Mouse (Mus musculus) MEL (cell line): ENCODE results near the gene Cacna2d4.

Experiments
- BHLHE40 ChIP-seq: IDR thresholded peaks from 2 replicates; pipeline ENCODE4 v1.6.1; 2012; ENCODE audit warnings: low read depth, mild to moderate bottlenecking, inconsistent platforms, low read length, improper control_type of control experiment, borderline replicate concordance
- CHD2 ChIP-seq: IDR thresholded peaks from 2 replicates; pipeline ENCODE4 v1.6.1; 2011; ENCODE audit warnings: low read length, improper control_type of control experiment
- CTCF ChIP-seq, 3 experiments: IDR thresholded peaks in 2 of 3; conservative IDR thresholded peaks in 1 of 3; 2 replicates each; pipeline ENCODE4 v1.5.1; 2011 to 2012; ENCODE audit warnings: low read length in 3 of 3, low read depth in 2 of 3, mild to moderate bottlenecking in 2 of 3, improper control_type of control experiment in 1 of 3, inconsistent platforms in 1 of 3, mixed read lengths in 1 of 3, moderate library complexity in 1 of 3; ENCODE audit not compliant: control insufficient read depth in 1 of 3, insufficient read depth in 1 of 3, poor library complexity in 1 of 3, severe bottlenecking in 1 of 3
- EP300 ChIP-seq, 2 experiments: IDR thresholded peaks; 2 replicates each; pipeline ENCODE4 v1.6.1; 2011; ENCODE audit warnings: improper control_type of control experiment in 2 of 2, low read length in 2 of 2, low read depth in 1 of 2, mild to moderate bottlenecking in 1 of 2
- GABPA ChIP-seq: IDR thresholded peaks from 2 replicates; pipeline ENCODE4 v1.6.1; 2012; ENCODE audit warnings: low read depth, mild to moderate bottlenecking, inconsistent platforms, low read length, improper control_type of control experiment, moderate library complexity
- JUND ChIP-seq: IDR thresholded peaks from 2 replicates; pipeline ENCODE4 v1.6.1; 2011; ENCODE audit warnings: low read depth, mild to moderate bottlenecking, improper control_type of control experiment, low read length
- MXI1 ChIP-seq: IDR thresholded peaks from 2 replicates; pipeline ENCODE4 v1.6.1; 2011; ENCODE audit warnings: mild to moderate bottlenecking, low read depth, low read length, improper control_type of control experiment
- POLR2A ChIP-seq, 2 experiments: IDR thresholded peaks; 2 replicates each; pipeline ENCODE4 v1.6.1; 2011 to 2012; ENCODE audit warnings: low read length in 2 of 2, mild to moderate bottlenecking in 2 of 2, control low read depth in 1 of 2, improper control_type of control experiment in 1 of 2, low read depth in 1 of 2, moderate library complexity in 1 of 2; ENCODE audit not compliant: control insufficient read depth in 1 of 2, insufficient read depth in 1 of 2, poor library complexity in 1 of 2
- POLR2AphosphoS5 ChIP-seq: IDR thresholded peaks from 2 replicates; pipeline ENCODE4 v1.6.1; 2012; ENCODE audit warnings: low read depth, borderline replicate concordance, mild to moderate bottlenecking, inconsistent platforms, low read length, moderate library complexity, mixed read lengths
- RAD21 ChIP-seq: IDR thresholded peaks from 2 replicates; pipeline ENCODE4 v1.6.1; 2011; ENCODE audit warnings: mild to moderate bottlenecking, low read depth, low read length, improper control_type of control experiment
- SIN3A ChIP-seq: IDR thresholded peaks from 2 replicates; pipeline ENCODE4 v1.6.1; 2012; ENCODE audit warnings: low read length, improper control_type of control experiment, inconsistent platforms
- TAL1 ChIP-seq: IDR thresholded peaks from 2 replicates; pipeline ENCODE4 v1.6.1; 2012; ENCODE audit warnings: mild to moderate bottlenecking, inconsistent platforms, low read length, moderate library complexity, mixed read lengths
- ZMIZ1 ChIP-seq: IDR thresholded peaks from 2 replicates; pipeline ENCODE4 v1.6.1; 2012; ENCODE audit warnings: low read depth, mild to moderate bottlenecking, inconsistent platforms, low read length, improper control_type of control experiment, moderate library complexity

- TF ChIP-seq EP300 (IDR thresholded peaks at IDR 0.05; ENCODE audit: low read depth in 1 of 2, low read length in 2 of 2): no peak
- TF ChIP-seq RAD21: no peak
- no peak for TF ChIP-seq POLR2A (IDR thresholded peaks at IDR 0.05; ENCODE audit: control insufficient read depth in 1 of 2, insufficient read depth in 1 of 2, low read depth in 1 of 2, low read length in 2 of 2, poor library complexity in 1 of 2)
- no peak for TF ChIP-seq CHD2
- TF ChIP-seq GABPA: no peak
- no peak for TF ChIP-seq CTCF (IDR thresholded peaks at IDR 0.05 in 2 of 3, conservative IDR thresholded peaks at IDR 0.05 in 1 of 3; ENCODE audit: control insufficient read depth in 1 of 3, insufficient read depth in 1 of 3, low read depth in 2 of 3, low read length in 3 of 3, poor library complexity in 1 of 3, severe bottlenecking in 1 of 3)
- peak; percentile 20; the same call in 1 of the 2 replicates for TF ChIP-seq SIN3A
- TF ChIP-seq BHLHE40: no peak
- no peak for TF ChIP-seq ZMIZ1
- TF ChIP-seq JUND: no peak
- no peak for TF ChIP-seq TAL1
- no peak for TF ChIP-seq POLR2AphosphoS5
- TF ChIP-seq MXI1: peak; percentile 50; the same call in 1 of the 2 replicates
These were observed 152.8 kb downstream of the Cacna2d4 start for GRCm38 (mm10) chr6:119389089-119389488.
